Mouse (Mus musculus): ENCODE measurements at regions not wholly inside any gene's neighbourhood (a gene's known extent, or its start where the extent isn't known, plus 50 kb on each side); places are given as distances from the start of the nearest gene placed in this dataset.

- Histone ChIP-seq H3K27me3 (ENCODE audit: control insufficient read depth, insufficient read depth, low read length) (no peaks in the 10 kb centered on the region), H3K36me3 (ENCODE audit: control insufficient read depth, insufficient read depth, low read length) (no peaks in the 10 kb centered on the region), H3K27ac (ENCODE audit: insufficient read depth, low read length) (no peak overlapping the region), H3K4me1 (ENCODE audit: control insufficient read depth, insufficient read depth, insufficient read length) (no peaks in the 10 kb centered on the region), H3K4me3 (ENCODE audit: extremely low read depth, insufficient read depth, insufficient read length) (no peak overlapping the region)
- no peak for DNase-seq (ENCODE audit: low read depth in 1 of 2, low spot score in 2 of 2)
- TF ChIP-seq CTCF (IDR thresholded peaks at IDR 0.05; ENCODE audit: extremely low read depth, insufficient read depth, insufficient read length, insufficient replicate concordance), result no peak
- no peak for TF ChIP-seq POLR2A (IDR thresholded peaks at IDR 0.05; ENCODE audit: low read depth, low read length)
Measured at GRCm38 (mm10) chr13:82187196-82187595, 404.3 kb downstream of the Cetn3 start.

GRCm38 (mm10) chr13:82200739-82201138, 417.9 kb downstream of the Cetn3 start:
- TF ChIP-seq CTCF (IDR thresholded peaks at IDR 0.05; ENCODE audit: extremely low read depth, insufficient read depth, insufficient read length, insufficient replicate concordance) (no peak), POLR2A (IDR thresholded peaks at IDR 0.05; ENCODE audit: low read depth, low read length) (no peak)
- Histone ChIP-seq H3K27me3 (ENCODE audit: control insufficient read depth, insufficient read depth, low read length) (no peaks in the 10 kb centered on the region), H3K4me3 (ENCODE audit: extremely low read depth, insufficient read depth, insufficient read length) (no peak overlapping the region), H3K36me3 (ENCODE audit: control insufficient read depth, insufficient read depth, low read length) (no peaks in the 10 kb centered on the region), H3K27ac (ENCODE audit: insufficient read depth, low read length) (no peak overlapping the region), H3K4me1 (ENCODE audit: control insufficient read depth, insufficient read depth, insufficient read length) (no peaks in the 10 kb centered on the region)
- WGBS, result 89% methylated on average over 1 of the region's 1 CpGs
- DNase-seq (ENCODE audit: low read depth in 1 of 2, low spot score in 2 of 2), result no peak

GRCm38 (mm10) chr13:82225430-82225829, 442.6 kb downstream of the Cetn3 start:
- DNase-seq (ENCODE audit: low read depth in 1 of 2, low spot score in 2 of 2), result no peak
- Histone ChIP-seq H3K27ac (ENCODE audit: insufficient read depth, low read length) (no peak overlapping the region), H3K4me1 (ENCODE audit: control insufficient read depth, insufficient read depth, insufficient read length) (no peaks in the 10 kb centered on the region), H3K27me3 (ENCODE audit: control insufficient read depth, insufficient read depth, low read length) (no peaks in the 10 kb centered on the region), H3K4me3 (ENCODE audit: extremely low read depth, insufficient read depth, insufficient read length) (no peak overlapping the region), H3K36me3 (ENCODE audit: control insufficient read depth, insufficient read depth, low read length) (no peaks in the 10 kb centered on the region)
- TF ChIP-seq POLR2A (IDR thresholded peaks at IDR 0.05; ENCODE audit: low read depth, low read length) (no peak), CTCF (IDR thresholded peaks at IDR 0.05; ENCODE audit: extremely low read depth, insufficient read depth, insufficient read length, insufficient replicate concordance) (no peak)

GRCm38 (mm10) chr13:82233901-82234300, 451.0 kb downstream of the Cetn3 start:
- no peak for DNase-seq (ENCODE audit: low read depth in 1 of 2, low spot score in 2 of 2)
- no peak for TF ChIP-seq POLR2A (IDR thresholded peaks at IDR 0.05; ENCODE audit: low read depth, low read length)
- no peak for TF ChIP-seq CTCF (IDR thresholded peaks at IDR 0.05; ENCODE audit: extremely low read depth, insufficient read depth, insufficient read length, insufficient replicate concordance)
- Histone ChIP-seq H3K27ac (ENCODE audit: insufficient read depth, low read length) (no peak overlapping the region), H3K27me3 (ENCODE audit: control insufficient read depth, insufficient read depth, low read length) (no peaks in the 10 kb centered on the region), H3K4me3 (ENCODE audit: extremely low read depth, insufficient read depth, insufficient read length) (no peak overlapping the region), H3K36me3 (ENCODE audit: control insufficient read depth, insufficient read depth, low read length) (no peaks in the 10 kb centered on the region), H3K4me1 (ENCODE audit: control insufficient read depth, insufficient read depth, insufficient read length) (no peaks in the 10 kb centered on the region)
- 85% methylated on average over 2 of the region's 2 CpGs for WGBS

GRCm38 (mm10) chr13:82246231-82246630, 463.4 kb downstream of the Cetn3 start:
- 88% methylated on average over 1 of the region's 1 CpGs for WGBS
- Histone ChIP-seq H3K27me3 (ENCODE audit: control insufficient read depth, insufficient read depth, low read length) (no peaks in the 10 kb centered on the region), H3K27ac (ENCODE audit: insufficient read depth, low read length) (no peak overlapping the region), H3K4me3 (ENCODE audit: extremely low read depth, insufficient read depth, insufficient read length) (no peak overlapping the region), H3K36me3 (ENCODE audit: control insufficient read depth, insufficient read depth, low read length) (no peaks in the 10 kb centered on the region), H3K4me1 (ENCODE audit: control insufficient read depth, insufficient read depth, insufficient read length) (no peaks in the 10 kb centered on the region)
- DNase-seq (ENCODE audit: low read depth in 1 of 2, low spot score in 2 of 2), result no peak
- TF ChIP-seq CTCF (IDR thresholded peaks at IDR 0.05; ENCODE audit: extremely low read depth, insufficient read depth, insufficient read length, insufficient replicate concordance), result no peak
- TF ChIP-seq POLR2A (IDR thresholded peaks at IDR 0.05; ENCODE audit: low read depth, low read length), result no peak

- TF ChIP-seq CTCF (IDR thresholded peaks at IDR 0.05; ENCODE audit: extremely low read depth, insufficient read depth, insufficient read length, insufficient replicate concordance) (no peak), POLR2A (IDR thresholded peaks at IDR 0.05; ENCODE audit: low read depth, low read length) (no peak)
- DNase-seq (ENCODE audit: low read depth in 1 of 2, low spot score in 2 of 2), result no peak
- Histone ChIP-seq H3K36me3 (ENCODE audit: control insufficient read depth, insufficient read depth, low read length) (no peaks in the 10 kb centered on the region), H3K27me3 (ENCODE audit: control insufficient read depth, insufficient read depth, low read length) (no peaks in the 10 kb centered on the region), H3K4me1 (ENCODE audit: control insufficient read depth, insufficient read depth, insufficient read length) (no peaks in the 10 kb centered on the region), H3K4me3 (ENCODE audit: extremely low read depth, insufficient read depth, insufficient read length) (no peak overlapping the region), H3K27ac (ENCODE audit: insufficient read depth, low read length) (no peak overlapping the region)
- WGBS, result 86% methylated on average over 6 of the region's 6 CpGs
Measured at GRCm38 (mm10) chr13:82250361-82250760, 467.5 kb downstream of the Cetn3 start.

GRCm38 (mm10) chr13:82258491-82258935, 475.6 kb downstream of the Cetn3 start:
- H3K27ac ChIP-seq (ENCODE audit: insufficient read depth, low read length), result no peak overlapping the region
- no peak for DNase-seq (ENCODE audit: low read depth in 1 of 2, low spot score in 2 of 2)
- no peaks in the 10 kb centered on the region for H3K4me1 ChIP-seq (ENCODE audit: control insufficient read depth, insufficient read depth, insufficient read length)
- TF ChIP-seq POLR2A (IDR thresholded peaks at IDR 0.05; ENCODE audit: low read depth, low read length), result no peak
- H3K36me3 ChIP-seq (ENCODE audit: control insufficient read depth, insufficient read depth, low read length), result no peaks in the 10 kb centered on the region
- H3K4me3 ChIP-seq (ENCODE audit: extremely low read depth, insufficient read depth, insufficient read length), result no peak overlapping the region
- H3K27me3 ChIP-seq (ENCODE audit: control insufficient read depth, insufficient read depth, low read length), result no peaks in the 10 kb centered on the region
- 82% methylated on average over 1 of the region's 1 CpGs for WGBS
